Mouse (Mus musculus) retina, adult 2 months (tissue): ENCODE measurements at regions not wholly inside any gene's neighbourhood (a gene's known extent, or its start where the extent isn't known, plus 50 kb on each side); places are given as distances from the start of the nearest gene placed in this dataset.

ENCODE experiments used
- DNase-seq: peaks from one replicate; pipeline ENCODE4 v3.0.0-alpha.2; 2012; ENCODE audit warnings: low read depth, low spot score

DNA sequence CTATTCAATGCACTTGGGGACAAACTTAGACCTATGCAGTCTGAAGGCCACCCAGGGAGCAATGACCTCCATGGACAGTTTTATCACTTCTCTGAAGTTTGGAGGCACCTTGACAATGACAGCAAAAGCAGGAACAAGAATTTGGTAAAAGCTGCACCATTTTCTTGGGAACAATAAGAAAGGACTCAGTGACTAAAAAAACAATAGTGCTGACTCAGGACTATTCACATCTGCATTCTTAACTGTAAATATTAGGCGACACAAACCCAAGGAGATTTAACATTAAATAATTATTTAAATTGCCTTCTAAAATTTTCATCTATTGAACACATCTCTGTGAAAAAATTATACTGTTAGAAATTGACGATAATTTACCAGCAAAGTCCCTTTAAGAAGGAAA lies 356.2 kb downstream of the Nup35 start:
- DNase-seq, result no peak

DNA sequence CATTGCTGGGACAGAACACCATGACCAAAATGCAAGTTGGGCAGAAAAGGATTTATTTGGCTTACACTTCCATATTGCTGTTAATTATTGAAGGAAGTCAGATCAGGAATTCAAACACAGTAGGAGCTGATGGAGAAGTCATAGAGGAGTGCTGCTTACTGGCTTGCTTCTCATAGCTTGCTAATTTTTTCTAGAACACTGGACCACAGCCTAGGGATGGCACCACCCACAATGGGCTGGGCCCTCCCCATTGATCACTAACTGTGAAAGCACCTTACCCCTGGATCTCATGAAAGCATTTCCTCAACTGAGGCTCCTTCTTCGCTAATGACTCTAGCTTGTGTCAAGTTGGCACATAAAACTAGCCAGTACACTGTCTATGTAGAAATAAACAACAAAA lies 381.3 kb downstream of the Nup35 start:
- no peak for DNase-seq

DNA sequence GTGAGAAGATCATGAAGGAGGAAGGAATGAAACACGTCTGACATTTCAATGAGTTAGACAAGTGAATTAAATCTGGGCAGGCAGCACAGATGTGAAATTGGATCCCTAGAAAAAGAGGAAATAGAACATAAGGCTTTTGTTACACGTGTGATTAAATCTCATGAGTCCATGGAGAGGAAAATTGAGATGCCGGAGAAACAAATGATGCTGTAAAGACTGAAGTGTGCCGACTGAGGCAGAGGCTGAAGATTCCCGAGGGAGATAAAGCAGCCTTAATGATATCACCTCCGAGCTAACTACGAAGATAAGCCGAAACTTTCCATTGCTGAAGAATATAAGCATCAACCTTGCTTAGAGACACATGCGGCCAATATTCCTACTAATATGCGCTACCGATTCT lies 390.0 kb downstream of the Nup35 start:
- DNase-seq, result no peak

DNA sequence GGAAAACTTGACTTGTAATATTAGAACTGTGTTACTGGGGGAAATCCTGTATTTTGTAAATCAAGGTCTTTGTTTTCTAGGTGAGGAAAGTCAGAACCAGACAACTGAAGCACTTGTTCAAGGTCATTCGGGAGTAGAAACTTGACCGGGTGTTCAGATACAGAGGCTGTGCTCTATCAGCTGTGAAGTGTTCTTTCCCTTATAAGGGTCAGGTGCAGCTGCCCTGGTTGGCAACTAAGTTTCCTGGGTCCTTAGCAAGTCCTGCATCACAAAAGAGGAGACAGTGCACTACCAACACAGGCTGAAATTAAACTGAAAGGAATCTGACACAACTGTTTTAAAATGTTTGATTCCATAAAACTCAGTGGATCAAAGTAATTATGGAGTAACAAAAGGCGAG lies 406.6 kb downstream of the Nup35 start:
- no peak for DNase-seq
